In genomic region chr19:10167951-10168350, GRCm38 (mm10) we compare ENCODE assay signal across 35 mouse cellular contexts.
"Had no signal": no experiment of that assay in that cellular context is flagged by ENCODE, and none has a peak within 500 bp of the region (broad histone marks: within the 10 kb centered on the region; RNA-seq: fewer than 3 reads in every experiment).

No protein-coding gene starts in this region.

- H3K9me3 ChIP-seq: heart, embryonic 10.5 days; heart, embryonic 13.5 days; heart, embryonic 15.5 days; hindbrain, embryonic 10.5 days; hindbrain, embryonic 12.5 days; hindbrain, embryonic 13.5 days; hindbrain, embryonic 15.5 days; intestine, embryonic 15.5 days; kidney, embryonic 15.5 days had no signal

- H3K9ac ChIP-seq: heart, embryonic 12.5 days; heart, embryonic 13.5 days; heart, embryonic 15.5 days; hindbrain, embryonic 12.5 days; hindbrain, embryonic 13.5 days; hindbrain, embryonic 14.5 days; hindbrain, embryonic 15.5 days; intestine, embryonic 15.5 days; kidney, embryonic 15.5 days had no signal

- DNase-seq: heart, postnatal 10 days; heart, postnatal 14 days; heart, postnatal 36 days; heart, postnatal 4 days; kidney, adult 11 months; kidney, adult 18-20 months; kidney, adult 2 months; kidney, adult 8-10 months; kidney, adult 9 months; kidney, postnatal 10 days; kidney, postnatal 14 days; kidney, postnatal 25 days; kidney, postnatal 36 days; kidney, postnatal 4 days; layer of hippocampus, adult 9-11 months; layer of hippocampus, postnatal 36 days had no signal

- H3K4me1 ChIP-seq: heart, embryonic 15.5 days; hindbrain, embryonic 10.5 days; hindbrain, embryonic 12.5 days; hindbrain, embryonic 13.5 days; hindbrain, embryonic 15.5 days; kidney, embryonic 15.5 days had no signal

- H3K4me3 ChIP-seq: heart, embryonic 10.5 days; heart, embryonic 12.5 days; heart, embryonic 13.5 days; heart, embryonic 15.5 days; hindbrain, embryonic 10.5 days; hindbrain, embryonic 12.5 days; hindbrain, embryonic 13.5 days; hindbrain, embryonic 15.5 days; intestine, embryonic 15.5 days; kidney, embryonic 15.5 days; layer of hippocampus, adult 2 months; left cerebral cortex, adult 2 months had no signal

- H3K27ac ChIP-seq: heart, embryonic 10.5 days; heart, embryonic 13.5 days; heart, embryonic 15.5 days; hindbrain, embryonic 10.5 days; hindbrain, embryonic 12.5 days; hindbrain, embryonic 13.5 days; hindbrain, embryonic 14.5 days; hindbrain, embryonic 15.5 days; hindbrain, postnatal 0 days; intestine, embryonic 15.5 days; kidney, embryonic 15.5 days; kidney, postnatal 0 days; layer of hippocampus, adult 2 months; left cerebral cortex, adult 2 months had no signal

- H3K27me3 ChIP-seq: heart, embryonic 12.5 days; heart, embryonic 13.5 days; heart, embryonic 15.5 days; hindbrain, embryonic 12.5 days; hindbrain, embryonic 13.5 days; hindbrain, embryonic 15.5 days; intestine, embryonic 15.5 days; kidney, embryonic 15.5 days had no signal

- H3K36me3 ChIP-seq: heart, embryonic 10.5 days; heart, embryonic 12.5 days; heart, embryonic 13.5 days; heart, embryonic 15.5 days; hindbrain, embryonic 10.5 days; hindbrain, embryonic 12.5 days; hindbrain, embryonic 13.5 days; hindbrain, embryonic 15.5 days; intestine, embryonic 15.5 days; kidney, embryonic 15.5 days had no signal

- ATAC-seq: hindbrain, embryonic 16.5 days; hindbrain, postnatal 0 days; inflammation-experienced regulatory T-cells, adult 6 months; intestine, embryonic 15.5 days; intestine, embryonic 16.5 days had no signal

- H3K4me2 ChIP-seq: heart, embryonic 11.5 days; heart, embryonic 12.5 days; heart, embryonic 13.5 days; heart, embryonic 15.5 days; hindbrain, embryonic 12.5 days; hindbrain, embryonic 13.5 days; hindbrain, embryonic 14.5 days; hindbrain, embryonic 15.5 days; intestine, embryonic 15.5 days; kidney, embryonic 15.5 days had no signal
